Mouse (Mus musculus) G1E-ER4 (cell line): ENCODE data around the gene Vps25. TPM values are rescaled to one million over a fixed set of nuclear protein-coding genes. Genes with fewer than 3 reads are reported as not detected.

Experiments
- GATA1 ChIP-seq: IDR thresholded peaks from one replicate; pipeline ENCODE4 v1.8.0; 2012; ENCODE audit warnings: low read length, inconsistent platforms
- polyA plus RNA-seq: library from polyadenylated mRNA; stranded (reverse); fragments of >175 nt; gene quantifications from 2 replicates; pipeline ENCODE4 v1.2.3, GENCODE M21; 2012

Gene Vps25
- polyA plus RNA-seq, 1 experiment, result 174 TPM

- no peak for TF ChIP-seq GATA1
Measured at GRCm38 (mm10) chr11:101278223-101279192, 25.0 kb downstream of the Vps25 start, which contains the start of the genes Cntd1 and Coa3. TSS of gene Cntd1 (plus strand) at chr11:101279012. TSS of gene Coa3 (minus strand) at chr11:101279114.

- TF ChIP-seq GATA1, result no peak
Measured at GRCm38 (mm10) chr11:101279193-101279569, 25.7 kb downstream of the Vps25 start.

GRCm38 (mm10) chr11:101280837-101281236, 27.3 kb downstream of the Vps25 start:
- no peak for TF ChIP-seq GATA1

GRCm38 (mm10) chr11:101282896-101283295, 29.4 kb downstream of the Vps25 start:
- no peak for TF ChIP-seq GATA1

- no peak for TF ChIP-seq GATA1
Measured at GRCm38 (mm10) chr11:101283805-101284204, 30.3 kb downstream of the Vps25 start.

GRCm38 (mm10) chr11:101287306-101287705, 33.8 kb downstream of the Vps25 start:
- TF ChIP-seq GATA1, result no peak

- TF ChIP-seq GATA1, result no peak
Measured at GRCm38 (mm10) chr11:101291231-101291630, 37.7 kb downstream of the Vps25 start.

- TF ChIP-seq GATA1, result no peak
Measured at GRCm38 (mm10) chr11:101295191-101295590, 41.7 kb downstream of the Vps25 start.

- no peak for TF ChIP-seq GATA1
Measured at GRCm38 (mm10) chr11:101300881-101301280, 47.4 kb downstream of the Vps25 start.

- TF ChIP-seq GATA1, result no peak
Measured at GRCm38 (mm10) chr11:101301299-101302003, 47.9 kb downstream of the Vps25 start.

- TF ChIP-seq GATA1, result no peak
Measured at GRCm38 (mm10) chr11:101302004-101302798, 48.7 kb downstream of the Vps25 start, which contains the start of gene Becn1. TSS of gene Becn1 (minus strand) at chr11:101302286.

GRCm38 (mm10) chr11:101307744-101308143, 54.2 kb downstream of the Vps25 start:
- TF ChIP-seq GATA1, result no peak

Other genes with a start within 250 kb of the Vps25 start
- gene Atp6v0a1, start 244.3 kb upstream of the Vps25 start, polyA plus RNA-seq, result 50.3 and 55.2 TPM in 2 replicates
- gene Naglu, start 183.7 kb upstream of the Vps25 start, polyA plus RNA-seq, result 3.7 and 8.6 TPM in 2 replicates
- 0.06 and 0.09 TPM in 2 replicates for gene Hsd17b1, start 175.3 kb upstream of the Vps25 start, polyA plus RNA-seq
- gene Coasy, start 171.1 kb upstream of the Vps25 start, polyA plus RNA-seq, result 39.5 and 44.5 TPM in 2 replicates
- 16.7 and 22.4 TPM in 2 replicates for gene Mlx, start 166.4 kb upstream of the Vps25 start, polyA plus RNA-seq
- gene Psmc3ip, start 158.3 kb upstream of the Vps25 start, polyA plus RNA-seq, result 27.1 and 30.8 TPM in 2 replicates
- 11.0 and 12.6 TPM in 2 replicates for gene Retreg3, start 133.8 kb upstream of the Vps25 start, polyA plus RNA-seq
- gene Tubg1, start 133.8 kb upstream of the Vps25 start, polyA plus RNA-seq, result 107 and 114 TPM in 2 replicates
- gene Tubg2, start 97.8 kb upstream of the Vps25 start, polyA plus RNA-seq, result not detected in 2 replicates
- 0.01 and 0.02 TPM in 2 replicates for gene Cntnap1, start 83.2 kb upstream of the Vps25 start, polyA plus RNA-seq
- 2.3 and 2.8 TPM in 2 replicates for gene Plekhh3, start 82.4 kb upstream of the Vps25 start, polyA plus RNA-seq
- gene Ccr10, start 78.3 kb upstream of the Vps25 start, polyA plus RNA-seq, result not detected in 2 replicates
- 1.3 and 3.6 TPM in 2 replicates for gene Ezh1, start 27.2 kb upstream of the Vps25 start, polyA plus RNA-seq
- 0.08 TPM in 1 of 2 replicates, not detected in the other for gene Ramp2, start 7.7 kb upstream of the Vps25 start, polyA plus RNA-seq
- 60.9 and 68.4 TPM in 2 replicates for gene Wnk4, start 6.9 kb downstream of the Vps25 start, polyA plus RNA-seq
- 0.06 TPM in 2 replicates for gene Cntd1, start 25.3 kb downstream of the Vps25 start, polyA plus RNA-seq
- 23.1 and 57.7 TPM in 2 replicates for gene Coa3, start 25.4 kb downstream of the Vps25 start, polyA plus RNA-seq
- 127 and 150 TPM in 2 replicates for gene Becn1, start 48.6 kb downstream of the Vps25 start, polyA plus RNA-seq
- 79.5 and 97.2 TPM in 2 replicates for gene Psme3, start 62.5 kb downstream of the Vps25 start, polyA plus RNA-seq
- 6.2 and 8.6 TPM in 2 replicates for gene Aoc2, start 71.4 kb downstream of the Vps25 start, polyA plus RNA-seq
- gene Aoc3, start 76.9 kb downstream of the Vps25 start, polyA plus RNA-seq, result 0.05 TPM in 1 of 2 replicates, not detected in the other
- not detected in 2 replicates for gene G6pc, start 113.9 kb downstream of the Vps25 start, polyA plus RNA-seq
- 79.1 and 84.8 TPM in 2 replicates for gene Aarsd1, start 163.9 kb downstream of the Vps25 start, polyA plus RNA-seq
- gene Gm27029, start 171.1 kb downstream of the Vps25 start, polyA plus RNA-seq, result 0.81 and 1.8 TPM in 2 replicates
- gene Rundc1, start 171.4 kb downstream of the Vps25 start, polyA plus RNA-seq, result 6.9 and 7.2 TPM in 2 replicates
- 0.25 and 0.30 TPM in 2 replicates for gene Ptges3l, start 171.6 kb downstream of the Vps25 start, polyA plus RNA-seq
- 482 and 957 TPM in 2 replicates for gene Rpl27, start 188.6 kb downstream of the Vps25 start, polyA plus RNA-seq
- 35.5 and 37.1 TPM in 2 replicates for gene Ifi35, start 194.7 kb downstream of the Vps25 start, polyA plus RNA-seq
- gene Rnd2, start 211.3 kb downstream of the Vps25 start, polyA plus RNA-seq, result 33.7 and 44.8 TPM in 2 replicates
- gene Vat1, start 212.5 kb downstream of the Vps25 start, polyA plus RNA-seq, result 282 and 396 TPM in 2 replicates